Mouse (Mus musculus) liver, postnatal 0 days (tissue): Measurements from ENCODE around the gene Ybey. TPM values are rescaled to one million over a fixed set of nuclear protein-coding genes. Genes with fewer than 3 reads are reported as not detected.

ENCODE experiments used
- ATAC-seq: fragments of 200-750 bp; cut with Nextera tagmentation; 2 replicates; pipeline ENCODE4 v1.8.0; 2017; ENCODE audit warnings: mild to moderate bottlenecking, moderate library complexity
- DNase-seq: peaks from one replicate; pipeline ENCODE4 v3.0.0-alpha.2; 2016
- H3K27ac ChIP-seq: fragments of 300-500 bp; sonication (generic); 2 replicates; pipeline ENCODE4 v1.5.1; 2014; ENCODE audit warnings: antibody characterized with exemption, moderate library complexity, mild to moderate bottlenecking, low read depth
- H3K27me3 ChIP-seq: fragments of 300-500 bp; sonication (generic); 2 replicates; pipeline ENCODE4 v1.6.1; 2014; ENCODE audit warnings: low read length, control low read depth, mixed read lengths; ENCODE audit not compliant: insufficient read depth
- H3K36me3 ChIP-seq: fragments of 300-500 bp; sonication (generic); replicated peaks from 2 replicates; pipeline ENCODE4 v1.6.1; 2014; ENCODE audit warnings: mild to moderate bottlenecking, control low read depth, low read length, moderate library complexity, mixed read lengths; ENCODE audit not compliant: insufficient read depth
- H3K4me1 ChIP-seq: fragments of 300-500 bp; sonication (generic); 2 replicates; pipeline ENCODE4 v1.6.1; 2014; ENCODE audit warnings: antibody characterized with exemption, mild to moderate bottlenecking, control low read depth; ENCODE audit not compliant: insufficient read depth
- H3K4me2 ChIP-seq: fragments of 300-500 bp; sonication (generic); 2 replicates; pipeline ENCODE4 v1.6.1; 2014; ENCODE audit warnings: low read depth, mild to moderate bottlenecking, low read length, moderate library complexity, mixed read lengths
- H3K4me3 ChIP-seq: fragments of 300-500 bp; sonication (generic); 2 replicates; pipeline ENCODE4 v1.5.1; 2014; ENCODE audit warnings: low read depth, low read length
- H3K9ac ChIP-seq: fragments of 300-500 bp; sonication (generic); replicated peaks from 2 replicates; pipeline ENCODE4 v1.6.1; 2014; ENCODE audit warnings: mild to moderate bottlenecking, moderate library complexity
- H3K9me3 ChIP-seq: fragments of 300-500 bp; sonication (generic); 2 replicates; pipeline ENCODE4 v1.6.1; 2016; ENCODE audit warnings: mild to moderate bottlenecking, control low read depth, low read length, mixed read lengths
- CTCF ChIP-seq: sonication (generic); IDR thresholded peaks from 2 replicates; pipeline ENCODE4 v1.5.1; 2016; ENCODE audit warnings: antibody characterized with exemption, low read depth
- EP300 ChIP-seq: IDR thresholded peaks from 2 replicates; pipeline ENCODE4 v1.6.1; 2016; ENCODE audit warnings: antibody characterized with exemption, low read depth, mild to moderate bottlenecking
- WGBS: fragments of 180-500 bp; shearing (Covaris S2); extraction: QIAGEN DNeasy Blood & Tissue Kit; methylation state at CpG from one replicate; pipeline ENCODE4 v1.1.7; 2014; ENCODE audit not compliant: insufficient replicate concordance; 5-methylcytosine and 5-hydroxymethylcytosine counted together
- polyA plus RNA-seq: library from polyadenylated mRNA; unstranded; fragments of >200 nt; fragmentation: Nextera tagmentation; extraction: Ambion mirVana; gene quantifications from 2 replicates; pipeline ENCODE4 v1.2.1, GENCODE M21; 2015

Ybey gene
- polyA plus RNA-seq, 1 experiment from 2014 or later = 2.7 TPM

GRCm38 (mm10) chr10:76495501-76495900, 26.6 kb upstream of the Ybey start:
- no peak for DNase-seq

DNA sequence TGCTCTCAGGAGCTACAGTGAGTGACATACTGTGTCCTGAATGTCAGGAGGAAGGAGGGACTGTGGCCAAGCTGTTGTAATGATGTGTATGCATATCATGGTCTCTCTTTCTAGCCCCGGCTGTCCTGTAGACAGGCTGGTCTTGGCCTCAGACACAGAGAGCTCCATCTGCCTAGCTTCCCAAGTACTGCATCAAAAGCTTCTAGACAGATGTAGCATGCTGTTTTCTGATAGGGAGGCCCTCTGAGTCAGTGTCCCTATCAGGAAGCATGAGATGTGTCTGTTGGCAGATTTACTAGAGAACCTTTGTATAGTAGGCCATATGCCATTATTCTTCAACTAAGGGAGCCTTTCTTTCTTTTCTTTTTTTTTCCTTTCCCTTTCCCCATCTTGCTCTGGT, 24.6 kb upstream of the Ybey start:
- WGBS = 46% methylated on average over 1 of the region's 1 CpGs

More at GRCm38 (mm10) chr10:76495501-76495900, 26.6 kb upstream of the Ybey start:
- ATAC-seq = no peak
- Histone ChIP-seq H3K4me3 (no peak overlapping the region), H3K27me3 (no peaks in the 10 kb centered on the region), H3K36me3 (peaks cover 76% of the 10 kb centered on the region), H3K27ac (no peak overlapping the region), H3K4me1 (no peaks in the 10 kb centered on the region), H3K4me2 (no peak overlapping the region), H3K9me3 (no peaks in the 10 kb centered on the region), H3K9ac (no peak overlapping the region)
- no peak for TF ChIP-seq EP300
- WGBS = 77% methylated on average over 6 of the region's 6 CpGs

DNA sequence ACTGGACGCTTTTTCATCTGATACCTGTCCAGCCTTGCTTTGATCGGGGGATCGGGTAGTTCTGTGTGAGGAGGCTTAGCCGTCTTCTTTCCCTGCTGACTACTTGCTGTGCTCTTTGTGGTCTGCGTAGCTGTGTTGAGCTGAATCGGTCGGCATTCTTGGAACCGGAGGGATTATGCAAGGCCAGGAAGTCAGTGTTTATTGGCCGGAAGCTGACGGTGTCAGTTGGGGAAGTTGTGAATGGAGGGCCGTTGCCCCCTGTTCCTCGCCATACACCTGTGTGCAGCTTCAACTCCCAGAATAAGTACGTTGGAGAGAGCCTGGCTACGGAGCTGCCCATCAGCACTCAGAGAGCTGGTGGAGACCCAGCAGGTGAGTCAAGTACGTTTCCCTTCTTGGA, 20.3 kb upstream of the Ybey start:
- Histone ChIP-seq H3K9ac (no peak overlapping the region), H3K9me3 (no peaks in the 10 kb centered on the region), H3K4me1 (no peaks in the 10 kb centered on the region), H3K36me3 (peaks cover 84% of the 10 kb centered on the region), H3K4me2 (no peak overlapping the region), H3K27me3 (no peaks in the 10 kb centered on the region), H3K4me3 (no peak overlapping the region), H3K27ac (no peak overlapping the region)
- no peak for TF ChIP-seq CTCF
- TF ChIP-seq EP300 = no peak
- ATAC-seq = no peak
- 66% methylated on average over 15 of the region's 15 CpGs for WGBS
- no peak for DNase-seq

More for the DNA sequence above, 24.6 kb upstream of the Ybey start:
- H3K4me2 ChIP-seq = no peak overlapping the region
- H3K4me1 ChIP-seq = no peaks in the 10 kb centered on the region
- DNase-seq = no peak
- H3K36me3 ChIP-seq = peaks cover 75% of the 10 kb centered on the region
- H3K27me3 ChIP-seq = no peaks in the 10 kb centered on the region
- peak; percentile 59 for ATAC-seq
- H3K4me3 ChIP-seq = no peak overlapping the region
- H3K9me3 ChIP-seq = no peaks in the 10 kb centered on the region
- TF ChIP-seq EP300 (no peak), CTCF (peak; percentile 21; the same call in 1 of the 2 replicates)
- no peak overlapping the region for H3K9ac ChIP-seq
- no peak overlapping the region for H3K27ac ChIP-seq

GRCm38 (mm10) chr10:76488265-76488664, 19.4 kb upstream of the Ybey start:
- Histone ChIP-seq H3K9ac (no peak overlapping the region), H3K4me1 (no peaks in the 10 kb centered on the region), H3K27ac (0 out of 2 replicates have a peak overlapping the region, but pooled peaks have one; percentile 16), H3K9me3 (no peaks in the 10 kb centered on the region), H3K27me3 (no peaks in the 10 kb centered on the region), H3K4me2 (no peak overlapping the region), H3K36me3 (peaks cover 84% of the 10 kb centered on the region), H3K4me3 (no peak overlapping the region)
- ATAC-seq = peak; percentile 58
- WGBS = 42% methylated on average over 8 of the region's 8 CpGs
- TF ChIP-seq CTCF (no peak), EP300 (no peak)
- DNase-seq = no peak

GRCm38 (mm10) chr10:76486302-76486701, 17.4 kb upstream of the Ybey start:
- DNase-seq = no peak
- H3K9ac ChIP-seq = no peak overlapping the region
- no peak for ATAC-seq
- no peak overlapping the region for H3K27ac ChIP-seq
- no peaks in the 10 kb centered on the region for H3K4me1 ChIP-seq
- WGBS = 59% methylated on average over 2 of the region's 2 CpGs
- TF ChIP-seq CTCF = no peak
- no peak for TF ChIP-seq EP300
- no peak overlapping the region for H3K4me3 ChIP-seq
- no peak overlapping the region for H3K4me2 ChIP-seq
- H3K36me3 ChIP-seq = peaks cover 87% of the 10 kb centered on the region
- H3K27me3 ChIP-seq = no peaks in the 10 kb centered on the region
- no peaks in the 10 kb centered on the region for H3K9me3 ChIP-seq

GRCm38 (mm10) chr10:76481480-76481879, 12.6 kb upstream of the Ybey start:
- ATAC-seq (no peak), DNase-seq (no peak)
- H3K4me3 ChIP-seq = no peak overlapping the region
- H3K36me3 ChIP-seq = peaks cover 85% of the 10 kb centered on the region
- TF ChIP-seq CTCF = no peak
- no peak for TF ChIP-seq EP300
- H3K4me1 ChIP-seq = no peaks in the 10 kb centered on the region
- 81% methylated on average over 6 of the region's 6 CpGs for WGBS
- H3K27me3 ChIP-seq = no peaks in the 10 kb centered on the region
- no peak overlapping the region for H3K27ac ChIP-seq
- H3K9ac ChIP-seq = no peak overlapping the region
- H3K4me2 ChIP-seq = no peak overlapping the region
- H3K9me3 ChIP-seq = no peaks in the 10 kb centered on the region

GRCm38 (mm10) chr10:76480851-76481250, 11.9 kb upstream of the Ybey start:
- WGBS = 93% methylated on average over 13 of the region's 13 CpGs

More at GRCm38 (mm10) chr10:76480851-76481250, 11.9 kb upstream of the Ybey start:
- no peak for ATAC-seq
- no peaks in the 10 kb centered on the region for H3K27me3 ChIP-seq
- H3K4me2 ChIP-seq = no peak overlapping the region
- H3K4me3 ChIP-seq = no peak overlapping the region
- H3K27ac ChIP-seq = no peak overlapping the region
- no peaks in the 10 kb centered on the region for H3K9me3 ChIP-seq
- no peaks in the 10 kb centered on the region for H3K4me1 ChIP-seq
- no peak for DNase-seq
- no peak for TF ChIP-seq EP300
- TF ChIP-seq CTCF = no peak
- peaks cover 86% of the 10 kb centered on the region for H3K36me3 ChIP-seq
- H3K9ac ChIP-seq = no peak overlapping the region
